Mouse (Mus musculus): Measurements from ENCODE around the gene Ldlrap1.

DNA sequence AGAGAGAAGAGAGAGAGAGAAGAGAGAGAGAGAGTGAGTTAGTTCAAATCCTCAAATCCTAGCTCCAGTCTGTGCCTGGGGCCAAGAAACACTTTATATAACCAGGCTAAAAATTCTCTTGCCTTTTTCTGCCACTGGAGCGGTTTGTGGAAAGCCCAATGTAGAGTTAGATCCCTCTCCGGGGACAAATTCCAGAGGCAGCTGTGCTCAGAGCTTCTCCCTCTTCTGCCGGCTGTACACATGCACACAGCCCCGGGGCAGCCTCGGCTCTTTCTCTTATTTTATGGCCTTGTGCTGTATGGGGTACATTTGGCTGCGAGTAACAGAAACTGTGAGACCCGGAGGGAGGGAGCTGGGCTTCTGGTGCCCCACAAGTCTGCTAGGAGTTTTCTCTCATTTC, 31.7 kb downstream of the Ldlrap1 start:
- TF ChIP-seq POLR2A (IDR thresholded peaks at IDR 0.05; ENCODE audit: insufficient read length, low read depth) (no peak), POLR2AphosphoS2 (IDR thresholded peaks at IDR 0.05; ENCODE audit: insufficient read length, low read depth) (no peak), MYOG (IDR thresholded peaks at IDR 0.05; ENCODE audit: control insufficient read depth in 1 of 3, insufficient read depth in 1 of 3, insufficient read length in 2 of 3, low read depth in 2 of 3) (peak in 2 of 3 experiments; percentile 29 to 42), CEBPB (IDR thresholded peaks at IDR 0.05; ENCODE audit: insufficient read depth, poor library complexity, severe bottlenecking) (no peak), SRF (IDR thresholded peaks at IDR 0.05; ENCODE audit: control insufficient read depth, insufficient read length, low read depth) (no peak)
